Mouse (Mus musculus) spleen, postnatal 14 days (tissue): ENCODE data around the gene Foxj1.
"Not testable (repeated sequence)": the region's sequence is repeated elsewhere in the genome, so short reads cannot be mapped to it uniquely, and the experiment has no call there.

Source experiments
- DNase-seq, 2 experiments: peaks; one replicate each; pipeline ENCODE4 v3.0.0; 2021 to 2022; ENCODE audit warnings: low spot score in 2 of 2

The Foxj1 gene

GRCm38 (mm10) chr11:116335244-116336036 is at the start of gene Foxj1:
Gene Foxj1, minus strand, starts transcription at chr11:116335399.
- DNase-seq = peak; percentile 86 to 92

GRCm38 (mm10) chr11:116384171-116384570 is 49.0 kb upstream of the Foxj1 start:
- DNase-seq = no peak

DNA sequence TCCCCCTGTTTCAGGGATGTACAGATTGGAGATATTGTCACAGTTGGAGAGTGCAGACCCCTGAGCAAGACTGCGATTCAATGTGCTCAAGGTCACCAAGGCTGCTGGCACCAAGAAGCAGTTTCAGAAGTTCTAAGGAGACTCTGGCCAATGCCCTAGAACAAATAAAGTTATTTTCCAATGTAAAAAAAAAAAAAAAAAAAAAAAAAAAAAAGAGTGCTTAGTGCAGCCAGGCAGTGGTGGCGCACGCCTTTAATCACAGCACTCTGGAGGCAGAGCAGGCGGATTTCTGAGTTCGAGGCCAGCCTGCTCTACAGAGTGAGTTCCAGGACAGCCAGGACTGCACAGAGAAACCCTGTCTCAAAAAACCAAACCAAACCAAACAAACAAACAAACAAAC is 47.9 kb upstream of the Foxj1 start:
- DNase-seq = not testable (repeated sequence)

DNA sequence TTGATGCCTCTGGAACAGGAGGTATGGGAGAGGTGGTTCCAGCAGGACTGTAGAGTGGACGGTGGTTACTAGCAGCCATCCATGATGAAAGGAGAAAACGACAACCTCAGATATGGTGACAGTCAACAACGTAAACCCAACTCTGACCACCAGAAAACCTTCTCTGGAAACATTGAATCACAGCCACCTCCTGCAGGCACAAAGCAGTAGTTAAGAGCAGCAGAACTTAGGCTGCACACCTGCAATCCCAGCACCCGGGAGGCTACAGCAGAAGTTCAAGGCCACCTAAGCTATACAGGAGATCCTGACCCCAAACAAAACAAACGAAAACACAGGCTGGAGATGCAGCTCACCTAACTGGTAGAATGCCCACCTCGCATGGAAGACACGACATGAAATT is 45.6 kb upstream of the Foxj1 start:
- no peak for DNase-seq

DNA sequence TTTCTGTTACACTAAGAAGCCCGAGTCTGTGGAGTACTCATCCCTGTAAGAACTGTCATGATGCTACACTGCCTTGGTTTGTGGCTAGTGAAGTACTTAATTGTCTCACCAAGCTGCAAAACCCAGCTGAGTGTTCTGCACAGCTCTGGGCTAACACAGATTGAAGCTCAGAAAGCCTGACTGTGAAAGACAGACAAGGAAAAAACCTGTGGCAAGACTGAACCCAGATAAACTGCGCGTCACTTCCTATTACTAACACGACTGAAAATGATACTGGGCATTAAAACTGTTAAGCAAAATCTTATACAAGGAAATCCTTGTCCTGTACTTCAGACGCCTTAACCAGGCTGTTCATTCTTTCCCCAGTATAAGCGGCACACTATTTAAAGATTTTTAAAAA is 44.3 kb upstream of the Foxj1 start:
- DNase-seq = no peak

DNA sequence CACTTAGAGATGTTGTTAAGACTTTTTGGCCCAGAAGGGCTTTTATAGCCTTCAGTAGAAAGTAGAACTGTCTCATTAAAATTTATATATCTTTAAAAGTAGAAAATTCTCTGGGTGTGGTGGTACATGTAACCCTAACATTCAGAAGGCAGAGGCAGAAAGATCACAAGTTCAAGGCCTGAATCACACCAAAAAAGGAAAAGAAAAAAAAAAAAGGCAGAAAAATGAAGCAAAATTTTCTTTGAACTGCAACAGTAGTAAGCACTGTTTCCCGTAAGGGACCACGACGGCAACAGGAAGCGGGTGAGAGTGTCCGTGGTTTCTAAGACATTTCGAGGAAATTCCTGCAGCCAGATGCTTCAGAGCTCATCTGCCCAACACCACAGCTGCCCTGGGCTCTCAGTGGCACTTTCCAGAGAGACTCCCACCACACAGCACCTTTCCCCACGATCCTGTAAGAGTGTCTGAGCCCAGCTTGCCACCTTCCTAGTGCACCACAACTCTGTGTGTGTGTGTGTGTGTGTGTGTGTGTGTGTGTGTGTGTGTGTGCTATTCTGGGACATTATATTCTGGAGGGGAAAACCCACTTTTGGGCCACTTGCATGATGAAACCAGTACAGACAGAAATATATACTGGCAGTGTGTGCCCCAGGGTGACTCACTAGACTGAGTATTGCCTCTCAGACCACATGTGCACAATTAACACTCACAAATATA is 41.9 kb upstream of the Foxj1 start:
- no peak for DNase-seq

- no peak for DNase-seq
Observed at GRCm38 (mm10) chr11:116371894-116372450, 36.8 kb upstream of the Foxj1 start.

GRCm38 (mm10) chr11:116369633-116370032 is 34.4 kb upstream of the Foxj1 start:
- DNase-seq = no peak

DNA sequence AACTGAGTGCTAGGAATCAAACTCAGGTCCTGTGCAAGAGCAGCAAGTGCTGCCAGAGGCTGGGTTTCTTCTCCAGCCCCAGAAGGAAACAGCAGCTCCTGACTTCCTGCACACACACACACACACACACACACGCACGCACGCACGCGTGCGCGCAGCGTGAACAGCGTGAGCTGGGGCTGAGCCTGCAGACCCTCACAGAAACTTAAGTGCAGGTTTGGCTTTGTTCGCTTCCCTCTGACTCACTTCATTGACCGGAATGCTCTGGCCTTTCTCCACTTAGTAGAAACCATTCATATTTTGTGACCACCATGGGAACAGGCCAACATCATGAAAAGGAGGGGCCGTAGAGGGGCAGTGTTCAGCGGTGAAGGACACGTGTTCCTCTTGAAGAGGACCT is 33.9 kb upstream of the Foxj1 start:
- no peak for DNase-seq

DNA sequence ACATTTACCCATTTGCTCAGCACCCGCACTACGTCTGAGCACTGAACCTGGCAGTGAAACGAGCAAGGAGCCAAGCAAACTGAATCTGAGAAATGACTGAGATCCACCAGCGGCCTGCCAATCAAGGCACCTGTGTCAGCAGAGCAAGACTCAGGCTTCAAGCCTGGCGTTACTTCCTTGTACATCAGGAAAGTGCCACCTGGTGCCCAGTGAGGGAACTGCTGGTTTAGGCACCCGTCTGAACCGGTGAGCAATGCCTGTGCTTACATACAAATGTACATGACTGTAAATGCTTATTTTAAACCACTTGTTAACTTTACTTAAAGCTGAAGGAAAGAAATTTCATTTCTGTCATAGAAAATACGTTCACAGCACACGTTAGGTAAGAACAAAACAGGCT is 32.9 kb upstream of the Foxj1 start:
- DNase-seq = peak; percentile 76 to 88

GRCm38 (mm10) chr11:116366647-116367046 is 31.4 kb upstream of the Foxj1 start:
- DNase-seq = no peak

DNA sequence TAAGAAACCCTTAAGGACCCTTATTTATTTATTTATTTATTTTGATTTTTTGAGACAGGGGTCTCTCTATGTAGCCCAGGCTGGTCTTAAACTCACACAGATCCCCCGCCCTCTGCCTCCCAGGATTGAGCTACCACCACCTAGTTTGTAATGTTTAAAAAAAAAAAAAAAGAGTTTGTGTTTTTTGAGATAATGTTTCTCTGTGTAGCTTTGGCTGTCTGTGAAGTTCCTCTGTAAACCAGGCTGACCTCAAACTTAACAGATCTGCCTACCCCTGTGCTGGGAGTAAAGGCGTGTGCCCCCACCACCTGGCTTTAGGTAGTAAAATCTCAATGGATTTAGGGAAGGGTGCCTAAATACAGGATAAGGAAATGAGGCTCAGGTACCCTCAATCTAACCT is 30.9 kb upstream of the Foxj1 start:
- DNase-seq = no peak

DNA sequence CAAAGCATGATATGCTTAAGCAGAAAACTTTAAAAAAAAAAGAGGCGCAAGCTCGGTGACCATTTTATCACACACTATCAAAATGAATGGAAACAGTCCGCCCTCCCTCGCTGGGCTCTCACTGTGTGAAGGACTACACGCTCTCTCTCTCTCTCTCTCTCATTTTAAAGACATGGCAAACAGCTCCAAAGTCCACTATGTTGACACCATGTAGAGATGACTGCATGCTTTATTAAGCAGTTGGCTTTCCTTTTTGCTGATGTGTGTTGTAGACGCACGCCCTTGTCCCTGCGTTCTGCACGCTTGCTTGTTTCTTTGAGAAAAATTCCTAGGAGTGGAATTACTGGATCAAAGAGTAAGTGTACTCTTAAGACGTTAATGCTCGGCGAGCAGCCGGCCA is 30.2 kb upstream of the Foxj1 start:
- DNase-seq = no peak

DNA sequence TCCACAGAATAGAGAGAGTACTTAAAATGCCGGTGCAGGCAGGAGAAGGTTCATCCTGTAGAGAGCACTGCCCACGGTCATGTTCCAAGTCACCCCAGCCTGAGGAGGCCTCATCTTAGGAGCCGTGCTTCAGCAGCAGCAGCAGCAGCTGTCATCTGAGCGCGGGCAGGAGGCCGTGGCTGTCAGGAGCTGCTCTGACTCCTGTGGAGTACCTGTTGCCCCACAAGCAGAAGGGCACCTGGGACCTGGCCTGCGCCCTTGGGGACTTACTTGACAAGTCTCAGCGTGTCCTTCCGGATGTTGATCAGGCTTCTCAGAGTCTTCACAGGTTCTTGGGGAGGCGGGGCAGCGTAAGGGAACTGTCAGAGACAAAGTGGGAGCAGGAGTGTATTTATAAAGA is 26.8 kb upstream of the Foxj1 start:
- no peak for DNase-seq

GRCm38 (mm10) chr11:116360915-116361314 is 25.7 kb upstream of the Foxj1 start:
- DNase-seq = not testable (repeated sequence)

DNA sequence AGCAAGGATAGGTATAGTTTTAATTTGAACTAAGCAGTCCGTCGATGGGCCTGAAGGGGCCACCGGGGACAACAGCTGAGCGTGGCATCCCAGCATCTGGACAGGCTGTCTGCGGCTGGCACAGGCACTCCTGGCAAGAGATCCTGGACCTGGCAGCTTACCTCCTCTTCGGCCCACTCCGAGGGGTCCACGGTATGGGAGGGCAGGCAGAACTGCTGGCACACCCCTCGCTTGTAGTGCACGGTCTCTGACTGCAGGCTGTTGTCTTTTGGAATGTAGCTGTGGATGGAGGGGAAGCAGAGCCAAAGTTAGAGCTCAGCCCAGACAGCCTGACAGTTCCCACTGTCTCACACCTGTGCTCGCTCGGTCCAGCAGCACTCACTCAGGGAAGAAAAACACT is 24.5 kb upstream of the Foxj1 start:
- DNase-seq = no peak

DNA sequence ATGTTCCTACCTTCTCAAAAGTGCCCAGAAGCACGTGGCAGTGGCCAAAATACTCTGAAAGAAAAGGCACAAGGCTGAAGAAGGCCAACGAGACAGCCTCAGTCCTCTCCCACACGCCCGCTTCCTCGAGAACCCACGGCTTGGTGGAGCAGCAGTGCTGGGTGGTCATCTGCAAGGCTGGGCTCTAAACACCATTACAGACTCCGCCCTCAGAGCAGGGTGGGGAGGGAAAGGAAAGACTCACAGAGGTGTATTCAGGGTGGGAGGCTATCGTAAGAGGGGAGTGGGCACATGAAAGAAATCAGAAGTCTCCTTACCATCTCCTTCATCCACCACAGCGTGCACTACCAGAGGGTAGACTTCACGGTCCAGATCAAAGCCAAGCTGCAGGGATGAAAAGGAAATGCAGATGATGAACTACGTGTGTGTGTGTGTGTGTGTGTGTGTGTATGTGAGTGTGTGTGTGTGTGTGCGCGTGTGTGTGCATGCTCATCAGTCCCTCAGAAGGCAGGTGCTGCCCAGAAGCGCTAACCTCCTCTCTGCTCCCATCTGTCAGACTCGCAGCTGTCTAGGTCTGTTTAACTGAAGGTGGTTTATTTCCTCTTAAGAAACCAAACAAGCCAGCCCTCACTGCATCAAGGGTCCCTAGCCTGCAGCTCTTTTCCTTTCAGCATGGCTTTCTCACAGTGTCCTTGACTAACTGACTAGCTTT is 23.9 kb upstream of the Foxj1 start:
- no peak for DNase-seq

- DNase-seq = no peak
Observed at GRCm38 (mm10) chr11:116354521-116354920, 19.3 kb upstream of the Foxj1 start.

GRCm38 (mm10) chr11:116353535-116353934 is 18.3 kb upstream of the Foxj1 start:
- no peak for DNase-seq

DNA sequence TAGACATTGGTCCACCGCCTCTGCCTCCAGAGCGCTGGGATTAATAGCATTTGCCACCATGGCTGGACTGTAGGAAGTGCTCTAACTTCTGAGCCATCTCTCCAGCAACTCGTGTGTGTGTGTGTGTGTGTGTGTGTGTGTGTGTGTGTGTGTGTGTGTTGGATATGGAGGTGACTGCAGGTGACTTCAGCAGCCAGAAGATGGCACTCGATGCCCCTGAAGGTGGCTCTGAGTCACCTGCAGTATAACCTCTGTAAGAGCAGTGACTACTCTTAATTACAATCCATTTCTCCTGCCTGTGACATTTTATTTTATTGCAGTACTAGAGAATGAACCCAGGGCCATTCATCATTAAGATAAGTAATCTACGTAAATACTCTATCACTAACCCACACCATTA is 16.1 kb upstream of the Foxj1 start:
- no peak for DNase-seq

DNA sequence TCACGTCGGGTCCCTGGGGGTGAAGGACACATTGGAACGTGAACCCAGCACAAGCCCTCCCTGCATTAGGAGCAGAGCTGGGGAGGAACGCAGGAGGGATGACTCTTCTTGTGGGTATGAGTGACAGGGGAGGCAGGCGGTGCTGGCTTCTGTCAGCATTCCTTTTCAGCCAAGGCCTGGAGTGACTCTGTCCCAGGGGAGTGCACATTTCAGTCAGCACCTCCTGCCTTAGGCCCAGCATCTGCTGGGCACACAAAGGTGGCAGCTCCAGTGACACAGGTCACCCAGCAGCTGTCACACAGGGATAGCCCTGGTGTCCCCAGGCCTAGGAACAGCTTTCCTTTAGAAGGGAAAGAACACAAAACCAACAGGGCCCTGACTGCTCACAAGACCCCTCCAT is 12.8 kb upstream of the Foxj1 start:
- no peak for DNase-seq

DNA sequence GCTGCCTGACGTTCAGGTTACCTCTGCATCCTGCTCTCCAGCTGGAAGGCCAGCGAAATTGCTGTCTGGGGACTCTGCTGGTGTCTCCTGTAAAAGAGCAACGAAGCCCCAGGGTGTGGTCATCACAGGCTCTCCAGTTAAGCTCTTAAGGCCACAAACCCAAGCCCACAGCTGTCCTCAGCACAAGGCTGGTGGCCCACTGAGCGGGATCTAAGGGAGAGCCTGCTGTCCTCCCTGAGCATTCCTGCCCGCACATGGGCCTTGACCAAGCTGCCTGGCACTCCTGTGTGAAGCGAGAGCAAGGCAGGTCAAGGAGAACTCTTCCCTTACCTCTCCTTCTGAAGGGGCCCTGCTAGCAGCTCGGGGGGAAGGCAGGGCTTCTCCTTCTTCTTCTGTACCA is 11.8 kb upstream of the Foxj1 start:
- no peak for DNase-seq
